In the genomic region with DNA sequence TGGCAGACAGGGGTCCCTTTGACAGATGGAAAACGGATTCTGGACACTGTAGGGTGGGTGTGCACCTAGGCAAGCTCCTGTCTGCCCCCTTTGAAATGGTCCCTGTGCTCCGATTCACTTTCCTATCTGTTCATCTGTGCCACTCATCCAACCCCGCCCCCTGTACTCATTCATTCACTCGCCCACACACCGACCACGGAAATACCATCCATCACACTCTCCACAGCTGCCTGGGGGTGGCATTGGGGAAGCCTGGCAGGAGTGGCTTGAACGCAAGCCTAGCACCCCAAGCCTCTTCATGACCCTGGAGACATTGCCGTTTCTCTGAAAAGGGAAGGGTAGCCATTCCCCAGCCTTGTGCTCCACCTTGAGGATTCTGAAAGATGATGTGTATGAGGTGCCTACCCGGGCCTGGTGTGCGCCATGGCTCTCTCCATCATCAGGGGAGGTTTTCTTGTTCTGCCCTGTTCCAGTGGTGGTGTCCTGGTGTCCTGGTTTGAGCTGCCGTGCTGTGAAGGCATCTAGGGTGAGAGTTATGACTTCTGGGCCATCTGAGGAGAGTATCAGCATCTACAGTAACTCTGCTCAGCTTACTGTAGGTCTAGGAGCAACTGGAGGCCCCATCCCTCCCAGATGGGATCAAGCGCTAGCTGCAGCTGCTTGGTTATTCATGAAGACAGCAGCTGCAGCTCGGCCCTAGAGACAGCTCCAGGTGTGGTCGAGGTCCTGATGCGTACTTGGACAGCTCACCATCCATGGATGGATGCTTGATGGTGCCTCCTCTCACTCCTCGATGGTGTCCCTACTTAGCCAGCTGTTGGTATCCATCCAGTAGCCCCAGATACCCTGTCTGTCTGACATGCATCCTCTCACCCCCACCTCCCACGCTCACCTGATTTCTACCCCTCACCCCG, we compare ENCODE assay signal across 20 mouse cellular contexts. TPM values are rescaled to one million over a fixed set of nuclear protein-coding genes. Genes with fewer than 3 reads are reported as not detected.
DNase-seq lines count a peak whose midpoint lies in the region; ATAC-seq and TF ChIP-seq lines count a peak whose summit lies in the region.
"Had no signal": no experiment of that assay in that cellular context is flagged by ENCODE, and none has a peak within 500 bp of the region (broad histone marks: within the 10 kb centered on the region; RNA-seq: fewer than 3 reads in every experiment).

No protein-coding gene starts in this region.

- H3K27me3 ChIP-seq in kidney, embryonic 14.5 days (ENCODE audit: control insufficient read depth, insufficient read depth, low read length), result no peaks in the 10 kb centered on the region
- H3K27me3 ChIP-seq: embryonic facial prominence, embryonic 15.5 days; forebrain, embryonic 13.5 days; hindbrain, embryonic 15.5 days; lung, embryonic 15.5 days; midbrain, embryonic 15.5 days had no signal

- DNase-seq in adrenal gland, adult 2 months, result peak; percentile 55
- no peak for DNase-seq in adrenal gland, adult 8-10 months
- peak; percentile 16 to 47 for DNase-seq in layer of hippocampus, adult 2 months (ENCODE audit: low spot score in 2 of 2)
- no peak for DNase-seq in layer of hippocampus, adult 8-10 months (ENCODE audit: low spot score in 2 of 2)
- DNase-seq in 3134 (ENCODE audit: extremely low read depth, insufficient read length, low spot score), result peak; percentile 41
- DNase-seq in NIH3T3 (ENCODE audit: low read depth), result peak; percentile 29
- DNase-seq in embryo, embryonic 10 days (ENCODE audit: low spot score), result no peak
- DNase-seq: B cell, adult 2 months; cerebellum, adult 18-20 months; kidney, adult 8-10 months; thymus, postnatal 25 days had no signal

- no peaks in the 10 kb centered on the region for H3K9me3 ChIP-seq in kidney, embryonic 14.5 days (ENCODE audit: control insufficient read depth, low read length)
- H3K9me3 ChIP-seq: embryonic facial prominence, embryonic 15.5 days; forebrain, embryonic 13.5 days; G1E; hindbrain, embryonic 15.5 days; lung, embryonic 15.5 days; midbrain, embryonic 15.5 days had no signal

- no peak overlapping the region for H3K4me2 ChIP-seq in kidney, embryonic 14.5 days (replicated peaks; ENCODE audit: low read depth, low read length)
- H3K4me2 ChIP-seq: embryonic facial prominence, embryonic 15.5 days; forebrain, embryonic 13.5 days; heart, embryonic 11.5 days; hindbrain, embryonic 15.5 days; lung, embryonic 15.5 days; midbrain, embryonic 15.5 days had no signal

- H3K36me3 ChIP-seq in kidney, embryonic 14.5 days (ENCODE audit: control insufficient read depth, insufficient read depth, low read length), result no peaks in the 10 kb centered on the region
- H3K36me3 ChIP-seq: embryonic facial prominence, embryonic 15.5 days; G1E; hindbrain, embryonic 15.5 days; lung, embryonic 15.5 days; midbrain, embryonic 15.5 days had no signal

- H3K9ac ChIP-seq in kidney, embryonic 14.5 days (ENCODE audit: low read depth, low read length), result no peak overlapping the region
- H3K9ac ChIP-seq: embryonic facial prominence, embryonic 15.5 days; forebrain, embryonic 13.5 days; hindbrain, embryonic 15.5 days; lung, embryonic 15.5 days; midbrain, embryonic 15.5 days had no signal

- no peaks in the 10 kb centered on the region for H3K4me1 ChIP-seq in kidney, embryonic 14.5 days (ENCODE audit: control insufficient read depth, insufficient read depth, low read length)
- H3K4me1 ChIP-seq: midbrain, embryonic 15.5 days had no signal

- 0 out of 2 replicates have a peak, but pooled peaks have one; percentile 10 for TF ChIP-seq CTCF in layer of hippocampus, adult 2 months (conservative IDR thresholded peaks at IDR 0.05)

- no peak overlapping the region for H3K4me3 ChIP-seq in layer of hippocampus, adult 2 months
- no peak overlapping the region for H3K4me3 ChIP-seq in kidney, embryonic 14.5 days (ENCODE audit: low read length)
- H3K4me3 ChIP-seq: embryonic facial prominence, embryonic 15.5 days; forebrain, embryonic 13.5 days; hindbrain, embryonic 15.5 days; lung, embryonic 15.5 days; midbrain, embryonic 15.5 days had no signal

- 76% methylated on average over 18 of the region's 18 CpGs for WGBS in kidney, embryonic 14.5 days

- H3K27ac ChIP-seq in layer of hippocampus, adult 2 months, result no peak overlapping the region
- H3K27ac ChIP-seq in kidney, embryonic 14.5 days (ENCODE audit: low read depth, low read length), result no peak overlapping the region
- H3K27ac ChIP-seq: embryonic facial prominence, embryonic 15.5 days; forebrain, embryonic 13.5 days; hindbrain, embryonic 15.5 days; lung, embryonic 15.5 days; midbrain, embryonic 15.5 days had no signal

- ATAC-seq in kidney, embryonic 14.5 days (ENCODE audit: low FRiP score, low TSS enrichment), result no peak
- ATAC-seq: forebrain, embryonic 13.5 days; midbrain, embryonic 15.5 days had no signal

RNA-seq across cellular contexts. Expression of a gene that starts 40.4 kb away (rescaled TPM):
- 1 to 10 TPM; 1.5 to 3.1 TPM for total RNA-seq in adrenal gland, adult 2 months (2021)
- polyA plus RNA-seq in adrenal gland, adult 2 months (2012; rRNA removed), result 5.0 and 5.1 TPM in 2 replicates
- 1 to 10 TPM; 2.4 to 3.6 (median 2.7) TPM for total RNA-seq in adrenal gland, adult 8-10 months (2022)
- total RNA-seq in layer of hippocampus, adult 2 months (2021), result 1 to 10 TPM; 5.2 to 7.4 TPM
- 1 to 10 TPM; 6.7 to 7.8 (median 7.4) TPM for total RNA-seq in layer of hippocampus, adult 8-10 months (2022)
- polyA plus RNA-seq in kidney, embryonic 14.5 days (2014; fragmentation: Nextera tagmentation; extraction: Ambion mirVana), result 0.32 TPM in 1 of 2 replicates, not detected in the other
- total RNA-seq: G1E; liver, adult 2 months had no signal
- polyA plus RNA-seq: G1E; liver, adult 2 months had no signal

Comparison
In these comparisons a context has a peak if more than half of its experiments do, and no peak if none do; other contexts are left out.
1. DNase-seq: peak in adrenal gland, adult 2 months (single experiment), layer of hippocampus, adult 2 months (2 of 2), 3134 (single experiment) and NIH3T3 (single experiment); none in adrenal gland, adult 8-10 months (single experiment), layer of hippocampus, adult 8-10 months (0 of 2) and embryo, embryonic 10 days (single experiment).